Mouse (Mus musculus) ES-Bruce4 (cell line): ENCODE data around the gene Tmem132b.

ENCODE experiments used
- CTCF ChIP-seq: IDR thresholded peaks from one replicate; pipeline ENCODE4 v1.8.1; 2011; ENCODE audit warnings: low read depth, low read length
- EP300 ChIP-seq: IDR thresholded peaks from 2 replicates; pipeline ENCODE4 v1.6.1; 2011; ENCODE audit warnings: low read depth, low read length; ENCODE audit not compliant: insufficient read depth
- POLR2A ChIP-seq: IDR thresholded peaks from one replicate; pipeline ENCODE4 v1.8.1; 2011; ENCODE audit warnings: low read length; ENCODE audit not compliant: insufficient read depth

GRCm38 (mm10) chr5:125614348-125614747, 82.8 kb downstream of the Tmem132b start:
- TF ChIP-seq CTCF (peak; percentile 93), POLR2A (no peak), EP300 (no peak)
